ENCODE assay signal across 16 mouse cellular contexts in the genomic region with DNA sequence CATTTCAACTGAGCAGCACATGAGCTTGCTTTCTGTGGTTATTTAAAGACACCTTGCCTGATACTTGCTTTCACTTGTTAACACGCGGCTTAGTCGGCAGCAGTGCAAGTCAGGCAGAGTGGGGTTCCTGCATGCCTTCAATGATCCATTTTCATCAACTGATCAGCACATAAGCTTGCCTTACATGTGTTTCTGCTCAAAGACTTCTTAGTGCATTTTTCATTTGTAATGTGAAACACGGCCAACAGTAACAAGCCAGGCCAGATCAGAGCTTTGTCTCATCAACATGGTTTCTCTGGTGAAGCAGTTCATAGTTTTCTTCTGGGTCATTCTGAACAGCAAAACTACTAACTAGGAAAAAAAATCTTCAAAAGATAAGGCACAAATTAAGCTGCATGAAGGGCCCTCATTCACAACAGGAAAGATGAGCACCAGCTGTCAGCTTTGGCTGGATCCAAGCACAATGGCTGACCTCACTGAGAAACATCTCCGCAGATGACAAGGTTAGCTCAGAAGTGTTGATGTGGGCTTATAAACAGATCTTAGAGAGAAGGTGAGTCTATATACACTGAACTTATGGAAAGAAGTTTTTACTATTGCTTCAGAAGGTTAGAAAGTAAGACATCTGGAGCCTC.
A peak's percentile ranks its signal among the peaks of the same experiment; 100 is the strongest.
DNase-seq lines count a peak whose midpoint lies in the region; ATAC-seq and TF ChIP-seq lines count a peak whose summit lies in the region.
"Had no signal": no experiment of that assay in that cellular context is flagged by ENCODE, and none has a peak within 500 bp of the region (broad histone marks: within the 10 kb centered on the region; RNA-seq: fewer than 3 reads in every experiment).

No protein-coding gene starts in this region.

- no peak overlapping the region for H3K4me3 ChIP-seq in stomach, embryonic 15.5 days (replicated peaks)
- no peak overlapping the region for H3K4me3 ChIP-seq in stomach, postnatal 0 days (ENCODE audit: low read depth, low read length)
- no peak overlapping the region for H3K4me3 ChIP-seq in heart, postnatal 0 days (ENCODE audit: low read depth, low read length)
- no peak overlapping the region for H3K4me3 ChIP-seq in stomach, embryonic 16.5 days (replicated peaks; ENCODE audit: low read length)
- H3K4me3 ChIP-seq: embryonic facial prominence, embryonic 13.5 days; forebrain, embryonic 12.5 days; hindbrain, embryonic 15.5 days; neural tube, embryonic 15.5 days had no signal

- peak; percentile 23 for DNase-seq in heart, adult 8-10 months (ENCODE audit: low spot score)
- no peak for DNase-seq in heart, postnatal 25 days (ENCODE audit: low spot score)
- no peak for DNase-seq in stomach, postnatal 0 days (ENCODE audit: low spot score)
- peak; percentile 36 for DNase-seq in heart, postnatal 0 days (ENCODE audit: low spot score)
- no peak for DNase-seq in thymus, postnatal 10 days (ENCODE audit: low spot score in 2 of 2)
- DNase-seq: layer of hippocampus, postnatal 36 days; lung, postnatal 14 days; right cerebral cortex, postnatal 4 days had no signal

- H3K27me3 ChIP-seq in stomach, embryonic 15.5 days (replicated peaks), result no peaks in the 10 kb centered on the region
- H3K27me3 ChIP-seq in stomach, postnatal 0 days (ENCODE audit: control insufficient read depth, insufficient read depth, low read length), result no peaks in the 10 kb centered on the region
- no peaks in the 10 kb centered on the region for H3K27me3 ChIP-seq in heart, postnatal 0 days (ENCODE audit: control insufficient read depth, insufficient read depth, low read length)
- H3K27me3 ChIP-seq in stomach, embryonic 16.5 days (ENCODE audit: control insufficient read depth, insufficient read depth, low read length), result no peaks in the 10 kb centered on the region
- H3K27me3 ChIP-seq: embryonic facial prominence, embryonic 13.5 days; forebrain, embryonic 12.5 days; hindbrain, embryonic 15.5 days; neural tube, embryonic 15.5 days had no signal

- 68% methylated on average over 5 of the region's 5 CpGs for WGBS in stomach, embryonic 15.5 days
- 57% methylated on average over 5 of the region's 5 CpGs for WGBS in stomach, postnatal 0 days
- 50% methylated on average over 5 of the region's 5 CpGs for WGBS in heart, postnatal 0 days
- 61% methylated on average over 5 of the region's 5 CpGs for WGBS in stomach, embryonic 16.5 days

- H3K36me3 ChIP-seq in stomach, embryonic 15.5 days, result no peaks in the 10 kb centered on the region
- no peaks in the 10 kb centered on the region for H3K36me3 ChIP-seq in stomach, postnatal 0 days (ENCODE audit: control insufficient read depth, insufficient read depth, low read length)
- no peaks in the 10 kb centered on the region for H3K36me3 ChIP-seq in heart, postnatal 0 days (replicated peaks; ENCODE audit: control insufficient read depth, insufficient read depth, low read length)
- H3K36me3 ChIP-seq in stomach, embryonic 16.5 days (ENCODE audit: control insufficient read depth, insufficient read depth, low read length), result no peaks in the 10 kb centered on the region
- H3K36me3 ChIP-seq: embryonic facial prominence, embryonic 13.5 days; forebrain, embryonic 12.5 days; hindbrain, embryonic 15.5 days; neural tube, embryonic 15.5 days had no signal

- intact Hi-C loops in heart, postnatal 25 days (cut with DNase I), result no loop called here

- no peak for TF ChIP-seq CTCF in stomach, postnatal 0 days (IDR thresholded peaks at IDR 0.05; ENCODE audit: low read depth)
- TF ChIP-seq CTCF in heart, postnatal 0 days (IDR thresholded peaks at IDR 0.05; ENCODE audit: low read depth), result no peak

- H3K27ac ChIP-seq in stomach, embryonic 15.5 days, result peak overlapping the region; percentile 11; the same call in 1 of the 2 replicates
- no peak overlapping the region for H3K27ac ChIP-seq in stomach, postnatal 0 days (replicated peaks)
- peak overlapping the region; percentile 41; the same call in 1 of the 2 replicates for H3K27ac ChIP-seq in heart, postnatal 0 days (ENCODE audit: low read depth)
- H3K27ac ChIP-seq in stomach, embryonic 16.5 days (ENCODE audit: low read length), result no peak overlapping the region
- H3K27ac ChIP-seq: embryonic facial prominence, embryonic 13.5 days; forebrain, embryonic 12.5 days; hindbrain, embryonic 15.5 days; liver, embryonic 14.5 days; neural tube, embryonic 15.5 days had no signal

- 0 out of 2 replicates have a peak, but pooled peaks cover 3% of the 10 kb centered on the region for H3K9me3 ChIP-seq in stomach, embryonic 15.5 days
- no peaks in the 10 kb centered on the region for H3K9me3 ChIP-seq in stomach, postnatal 0 days (ENCODE audit: control insufficient read depth, low read length)
- H3K9me3 ChIP-seq in heart, postnatal 0 days (replicated peaks; ENCODE audit: control insufficient read depth, low read length), result no peaks in the 10 kb centered on the region
- H3K9me3 ChIP-seq in stomach, embryonic 16.5 days (replicated peaks; ENCODE audit: control insufficient read depth, low read length), result no peaks in the 10 kb centered on the region; the same call in 1 of the 2 replicates
- H3K9me3 ChIP-seq: embryonic facial prominence, embryonic 13.5 days; forebrain, embryonic 12.5 days; hindbrain, embryonic 15.5 days; neural tube, embryonic 15.5 days had no signal

- H3K4me1 ChIP-seq in stomach, embryonic 15.5 days, result no peaks in the 10 kb centered on the region
- no peaks in the 10 kb centered on the region for H3K4me1 ChIP-seq in stomach, postnatal 0 days (replicated peaks; ENCODE audit: control insufficient read depth, insufficient read depth)
- H3K4me1 ChIP-seq in heart, postnatal 0 days (ENCODE audit: control insufficient read depth, insufficient read depth), result 0 out of 2 replicates have a peak, but pooled peaks cover 7% of the 10 kb centered on the region
- H3K4me1 ChIP-seq in stomach, embryonic 16.5 days (ENCODE audit: control insufficient read depth, insufficient read depth, low read length), result no peaks in the 10 kb centered on the region
- H3K4me1 ChIP-seq: embryonic facial prominence, embryonic 13.5 days; forebrain, embryonic 12.5 days; hindbrain, embryonic 15.5 days; neural tube, embryonic 15.5 days had no signal

- no peak for TF ChIP-seq EP300 in stomach, postnatal 0 days (optimal IDR thresholded peaks at IDR 0.05)
- no peak for TF ChIP-seq EP300 in heart, postnatal 0 days (IDR thresholded peaks at IDR 0.05; ENCODE audit: low read depth)

- no peak overlapping the region for H3K4me2 ChIP-seq in stomach, embryonic 15.5 days
- H3K4me2 ChIP-seq in stomach, postnatal 0 days (replicated peaks; ENCODE audit: low read depth), result no peak overlapping the region
- no peak overlapping the region for H3K4me2 ChIP-seq in heart, postnatal 0 days (ENCODE audit: low read depth, low read length)
- no peak overlapping the region for H3K4me2 ChIP-seq in stomach, embryonic 16.5 days (ENCODE audit: low read depth, low read length)
- H3K4me2 ChIP-seq: embryonic facial prominence, embryonic 13.5 days; forebrain, embryonic 12.5 days; hindbrain, embryonic 15.5 days; neural tube, embryonic 15.5 days had no signal

- no peak overlapping the region for H3K9ac ChIP-seq in stomach, embryonic 15.5 days
- H3K9ac ChIP-seq in stomach, postnatal 0 days (ENCODE audit: low read length), result no peak overlapping the region
- H3K9ac ChIP-seq in heart, postnatal 0 days (replicated peaks; ENCODE audit: low read depth, low read length), result no peak overlapping the region
- no peak overlapping the region for H3K9ac ChIP-seq in stomach, embryonic 16.5 days (ENCODE audit: low read length)
- H3K9ac ChIP-seq: embryonic facial prominence, embryonic 13.5 days; forebrain, embryonic 12.5 days; hindbrain, embryonic 15.5 days; liver, embryonic 14.5 days; neural tube, embryonic 15.5 days had no signal

- no peak; the same call in 1 of the 2 replicates for ATAC-seq in stomach, embryonic 15.5 days (ENCODE audit: insufficient read depth, low FRiP score, low read depth)
- ATAC-seq in stomach, postnatal 0 days (ENCODE audit: low FRiP score, low TSS enrichment), result no peak
- ATAC-seq in heart, postnatal 0 days (ENCODE audit: insufficient read depth, low read depth), result no peak
- ATAC-seq in stomach, embryonic 16.5 days (ENCODE audit: insufficient read depth, low FRiP score), result peak; percentile 47; the same call in 1 of the 2 replicates
- ATAC-seq: CD4-positive, CD25-positive, alpha-beta regulatory T cell, adult 4 months had no signal

Comparison
In these comparisons a context has a peak if more than half of its experiments do, and no peak if none do; other contexts are left out.
1. DNase-seq: peak in heart, adult 8-10 months (single experiment) and heart, postnatal 0 days (single experiment); none in heart, postnatal 25 days (single experiment), stomach, postnatal 0 days (single experiment) and thymus, postnatal 10 days (0 of 2).
2. H3K27ac ChIP-seq: peak in stomach, embryonic 15.5 days (single experiment) and heart, postnatal 0 days (single experiment); none in stomach, postnatal 0 days (single experiment) and stomach, embryonic 16.5 days (single experiment).